Mouse (Mus musculus) E14TG2a.4 (cell line): ENCODE results near the gene Gm20696.

Experiments used
- CTCF ChIP-seq: conservative IDR thresholded peaks from 2 replicates; pipeline ENCODE4 v1.5.1; 2014; ENCODE audit warnings: low read length
- POU5F1 ChIP-seq: IDR thresholded peaks from 2 replicates; pipeline ENCODE4 v1.6.1; 2014; ENCODE audit warnings: low read length, borderline replicate concordance

DNA sequence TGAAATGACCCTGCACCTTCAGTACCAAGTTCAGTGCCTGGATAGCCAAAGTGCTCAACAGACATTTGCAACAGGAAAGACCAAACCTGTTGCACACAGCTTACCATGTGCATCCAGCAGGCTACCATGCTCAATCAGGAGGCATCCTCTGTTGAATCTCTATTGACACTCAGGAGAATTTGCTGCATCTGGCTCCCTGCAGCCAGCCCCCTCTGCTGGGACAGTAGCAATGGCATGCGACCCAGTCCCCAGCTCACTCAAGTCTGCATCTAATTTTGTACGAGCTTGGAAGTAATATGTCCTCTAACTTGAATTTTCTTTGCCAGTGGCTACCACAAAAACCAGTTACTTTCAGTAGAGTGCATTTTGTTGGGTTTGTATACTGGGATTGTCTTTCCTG lies 312.3 kb downstream of the Gm20696 start:
- no peak for TF ChIP-seq CTCF
- no peak for TF ChIP-seq POU5F1
